Comparison of ENCODE assay signal across 19 mouse cellular contexts in genomic region chr10:56968913-56969312, GRCm38 (mm10).
DNase-seq lines count a peak whose midpoint lies in the region; ATAC-seq lines count a peak whose summit lies in the region.
"Had no signal": no experiment of that assay in that cellular context is flagged by ENCODE, and none has a peak within 500 bp of the region (broad histone marks: within the 10 kb centered on the region; RNA-seq: fewer than 3 reads in every experiment).

No protein-coding gene starts in this region.

- peak; percentile 16 for DNase-seq in adrenal gland, postnatal 10 days
- DNase-seq in adrenal gland, adult 2 months: no peak
- DNase-seq in layer of hippocampus, adult 11-12 months (ENCODE audit: low spot score): peak; percentile 34
- DNase-seq in layer of hippocampus, postnatal 25 days (ENCODE audit: extremely low spot score in 1 of 2, low spot score in 1 of 2): no peak
- DNase-seq in cerebellum, postnatal 36 days: peak; percentile 11 to 31
- DNase-seq in layer of hippocampus, postnatal 36 days: peak; percentile 45 to 48
- DNase-seq in heart, adult 9 months (ENCODE audit: low spot score in 2 of 2): no peak
- DNase-seq: embryo, embryonic 11 days; kidney, postnatal 25 days; lung, embryonic 14.5 days; midbrain, embryonic 14.5 days; spleen, adult 18-20 months; thymus, postnatal 36 days had no signal

- WGBS in kidney, embryonic 15.5 days: 95% methylated on average over 1 of the region's 1 CpGs

- no peaks in the 10 kb centered on the region for H3K4me1 ChIP-seq in kidney, embryonic 15.5 days
- H3K4me1 ChIP-seq: hindbrain, embryonic 13.5 days; limb, embryonic 15.5 days had no signal

- no peaks in the 10 kb centered on the region for H3K9me3 ChIP-seq in kidney, embryonic 15.5 days (replicated peaks)
- H3K9me3 ChIP-seq: hindbrain, embryonic 13.5 days; limb, embryonic 15.5 days had no signal

- no peaks in the 10 kb centered on the region for H3K36me3 ChIP-seq in kidney, embryonic 15.5 days
- H3K36me3 ChIP-seq: hindbrain, embryonic 13.5 days; limb, embryonic 15.5 days had no signal

- no peaks in the 10 kb centered on the region for H3K27me3 ChIP-seq in kidney, embryonic 15.5 days
- H3K27me3 ChIP-seq: hindbrain, embryonic 13.5 days; limb, embryonic 15.5 days had no signal

- H3K9ac ChIP-seq in kidney, embryonic 15.5 days: no peak overlapping the region
- H3K9ac ChIP-seq: hindbrain, embryonic 13.5 days; limb, embryonic 15.5 days; lung, embryonic 14.5 days had no signal

- H3K4me2 ChIP-seq in kidney, embryonic 15.5 days: no peak overlapping the region
- H3K4me2 ChIP-seq: hindbrain, embryonic 13.5 days; limb, embryonic 15.5 days; lung, embryonic 14.5 days had no signal

- no peak overlapping the region for H3K27ac ChIP-seq in kidney, embryonic 15.5 days
- H3K27ac ChIP-seq: hindbrain, embryonic 13.5 days; limb, embryonic 15.5 days had no signal

- no peak for ATAC-seq in kidney, embryonic 15.5 days (replicated peaks; ENCODE audit: low FRiP score)
- ATAC-seq: activated CD4-positive, CD25-positive, alpha-beta regulatory T cell, adult 4 months; intestine, postnatal 0 days had no signal

- no peak overlapping the region for H3K4me3 ChIP-seq in kidney, embryonic 15.5 days (replicated peaks)
- H3K4me3 ChIP-seq: erythroblast, embryonic 14.5 days; hindbrain, embryonic 13.5 days; limb, embryonic 15.5 days had no signal

Comparison
In these comparisons a context has a peak if more than half of its experiments do, and no peak if none do; other contexts are left out.
1. DNase-seq: peak in adrenal gland, postnatal 10 days (single experiment), layer of hippocampus, adult 11-12 months (single experiment), cerebellum, postnatal 36 days (2 of 2) and layer of hippocampus, postnatal 36 days (2 of 2); none in adrenal gland, adult 2 months (single experiment), layer of hippocampus, postnatal 25 days (0 of 2) and heart, adult 9 months (0 of 2).